Mouse (Mus musculus) stomach, embryonic 16.5 days (tissue): ENCODE results near the gene Rasgrf1. TPM values are rescaled to one million over a fixed set of nuclear protein-coding genes. Genes with fewer than 3 reads are reported as not detected.

Experiments
- ATAC-seq: fragments of 200-750 bp; cut with Nextera tagmentation; 2 replicates; pipeline ENCODE4 v1.8.0; 2017; ENCODE audit warnings: moderate number of reproducible peaks, moderate TSS enrichment; ENCODE audit not compliant: insufficient read depth, low FRiP score
- H3K27ac ChIP-seq: fragments of 300-500 bp; sonication (generic); 2 replicates; pipeline ENCODE4 v1.5.1; 2014; ENCODE audit warnings: low read length
- H3K27me3 ChIP-seq: fragments of 300-500 bp; sonication (generic); 2 replicates; pipeline ENCODE4 v1.6.1; 2014; ENCODE audit warnings: low read length, control low read depth, mixed read lengths; ENCODE audit not compliant: control insufficient read depth, insufficient read depth
- H3K36me3 ChIP-seq: fragments of 300-500 bp; sonication (generic); 2 replicates; pipeline ENCODE4 v1.6.1; 2014; ENCODE audit warnings: low read length; ENCODE audit not compliant: control insufficient read depth, insufficient read depth
- H3K4me1 ChIP-seq: fragments of 300-500 bp; sonication (generic); 2 replicates; pipeline ENCODE4 v1.6.1; 2014; ENCODE audit warnings: low read length, control low read depth, mixed read lengths; ENCODE audit not compliant: control insufficient read depth, insufficient read depth
- H3K4me2 ChIP-seq: fragments of 300-500 bp; sonication (generic); 2 replicates; pipeline ENCODE4 v1.6.1; 2014; ENCODE audit warnings: low read depth, low read length, mixed read lengths
- H3K4me3 ChIP-seq: fragments of 300-500 bp; sonication (generic); replicated peaks from 2 replicates; pipeline ENCODE4 v1.5.1; 2014; ENCODE audit warnings: mild to moderate bottlenecking, low read length
- H3K9ac ChIP-seq: fragments of 300-500 bp; sonication (generic); 2 replicates; pipeline ENCODE4 v1.6.1; 2014; ENCODE audit warnings: low read length
- H3K9me3 ChIP-seq: fragments of 300-500 bp; sonication (generic); replicated peaks from 2 replicates; pipeline ENCODE4 v1.6.1; 2016; ENCODE audit warnings: low read length, control low read depth; ENCODE audit not compliant: control insufficient read depth
- WGBS: fragments of 180-500 bp; shearing (Covaris S2); extraction: QIAGEN DNeasy Blood & Tissue Kit; methylation state at CpG from one replicate; pipeline ENCODE4 v1.1.7; 2014; 5-methylcytosine and 5-hydroxymethylcytosine counted together
- polyA plus RNA-seq: library from polyadenylated mRNA; unstranded; fragments of >200 nt; fragmentation: Nextera tagmentation; extraction: Ambion mirVana; gene quantifications from 2 replicates; pipeline ENCODE4 v1.2.1, GENCODE M21; 2015

The Rasgrf1 gene
- polyA plus RNA-seq, 1 experiment from 2014 or later: 0.48 TPM

DNA sequence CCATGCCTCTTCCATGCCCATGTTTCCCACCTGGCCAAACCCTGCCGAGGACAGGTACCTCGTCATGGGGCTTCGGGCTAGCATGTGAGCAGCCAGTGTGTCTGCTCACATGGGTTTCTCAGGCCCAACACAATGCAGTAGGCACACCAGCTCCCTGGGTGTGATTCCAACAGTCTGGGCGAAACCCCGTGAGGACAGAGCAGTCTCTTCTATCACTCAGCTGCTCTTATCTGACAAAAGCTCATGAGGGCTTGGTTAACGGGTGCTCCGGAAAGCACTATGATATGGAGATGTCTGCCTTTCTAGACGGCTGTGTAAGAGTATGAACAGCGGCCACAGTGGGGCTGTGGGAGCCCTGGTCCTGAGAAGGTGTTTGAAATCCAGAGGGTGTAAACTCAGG, 37.1 kb downstream of the Rasgrf1 start:
- WGBS: 83% methylated on average over 9 of the region's 9 CpGs
- H3K36me3 ChIP-seq: no peaks in the 10 kb centered on the region
- no peak overlapping the region for H3K4me3 ChIP-seq
- no peak overlapping the region for H3K9ac ChIP-seq
- no peak overlapping the region for H3K4me2 ChIP-seq
- no peaks in the 10 kb centered on the region for H3K4me1 ChIP-seq
- H3K27me3 ChIP-seq: no peaks in the 10 kb centered on the region
- ATAC-seq: no peak
- no peak overlapping the region for H3K27ac ChIP-seq
- H3K9me3 ChIP-seq: no peaks in the 10 kb centered on the region

DNA sequence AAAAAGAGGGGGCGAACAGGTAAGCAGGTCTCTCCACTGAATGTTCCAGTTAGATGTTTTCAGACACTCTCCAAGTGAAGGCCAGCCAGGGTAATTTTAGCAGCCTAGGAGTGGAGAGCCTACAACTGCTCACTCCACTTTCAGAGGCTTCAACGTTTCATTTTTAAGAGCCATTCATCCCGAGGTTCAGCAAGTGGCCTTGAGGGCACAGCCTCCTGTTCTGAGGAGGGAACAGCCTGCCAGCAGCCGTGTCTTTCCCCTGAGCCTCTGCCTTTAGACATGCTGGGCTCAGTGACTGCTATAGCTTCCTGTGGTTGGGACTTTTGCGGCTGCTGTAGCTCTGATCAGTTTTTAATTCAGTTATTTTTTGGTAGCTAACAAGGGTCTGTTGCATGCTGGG, 38.9 kb downstream of the Rasgrf1 start:
- WGBS: 54% methylated on average over 5 of the region's 5 CpGs
- Histone ChIP-seq H3K9ac (no peak overlapping the region), H3K4me1 (no peaks in the 10 kb centered on the region), H3K4me2 (no peak overlapping the region), H3K27ac (no peak overlapping the region), H3K4me3 (no peak overlapping the region), H3K9me3 (no peaks in the 10 kb centered on the region), H3K36me3 (no peaks in the 10 kb centered on the region), H3K27me3 (no peaks in the 10 kb centered on the region)
- ATAC-seq: no peak

DNA sequence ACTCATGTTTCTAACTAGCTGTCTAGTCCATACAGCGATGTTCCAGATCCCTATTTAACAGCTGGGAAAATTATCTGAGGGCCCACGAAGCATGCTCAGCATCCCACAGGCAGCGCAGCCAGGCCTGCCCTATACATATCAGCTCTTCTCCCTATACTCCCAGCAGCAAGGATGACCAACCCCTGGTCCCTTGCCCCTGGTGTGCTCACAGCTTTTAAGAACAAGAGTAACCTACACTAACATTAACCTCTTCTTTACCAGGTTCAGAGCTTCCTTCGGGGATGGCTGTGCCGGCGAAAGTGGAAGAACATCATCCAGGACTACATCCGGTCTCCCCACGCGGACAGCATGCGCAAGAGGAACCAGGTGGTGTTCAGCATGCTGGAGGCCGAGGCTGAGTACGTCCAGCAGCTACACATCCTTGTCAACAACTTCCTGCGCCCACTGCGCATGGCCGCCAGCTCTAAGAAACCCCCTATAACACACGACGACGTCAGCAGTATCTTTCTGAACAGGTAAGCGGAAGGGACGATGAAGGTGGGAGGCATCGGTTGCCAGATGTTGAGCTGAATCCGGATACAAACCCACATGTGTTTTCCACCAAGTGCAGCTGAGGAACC, 44.0 kb downstream of the Rasgrf1 start:
- Histone ChIP-seq H3K9me3 (no peaks in the 10 kb centered on the region), H3K4me1 (no peaks in the 10 kb centered on the region), H3K4me2 (no peak overlapping the region), H3K9ac (no peak overlapping the region), H3K27me3 (no peaks in the 10 kb centered on the region), H3K4me3 (no peak overlapping the region), H3K36me3 (no peaks in the 10 kb centered on the region), H3K27ac (no peak overlapping the region)
- whole genome bisulfite sequencing: 88% methylated on average over 22 of the region's 22 CpGs
- ATAC-seq: no peak

DNA sequence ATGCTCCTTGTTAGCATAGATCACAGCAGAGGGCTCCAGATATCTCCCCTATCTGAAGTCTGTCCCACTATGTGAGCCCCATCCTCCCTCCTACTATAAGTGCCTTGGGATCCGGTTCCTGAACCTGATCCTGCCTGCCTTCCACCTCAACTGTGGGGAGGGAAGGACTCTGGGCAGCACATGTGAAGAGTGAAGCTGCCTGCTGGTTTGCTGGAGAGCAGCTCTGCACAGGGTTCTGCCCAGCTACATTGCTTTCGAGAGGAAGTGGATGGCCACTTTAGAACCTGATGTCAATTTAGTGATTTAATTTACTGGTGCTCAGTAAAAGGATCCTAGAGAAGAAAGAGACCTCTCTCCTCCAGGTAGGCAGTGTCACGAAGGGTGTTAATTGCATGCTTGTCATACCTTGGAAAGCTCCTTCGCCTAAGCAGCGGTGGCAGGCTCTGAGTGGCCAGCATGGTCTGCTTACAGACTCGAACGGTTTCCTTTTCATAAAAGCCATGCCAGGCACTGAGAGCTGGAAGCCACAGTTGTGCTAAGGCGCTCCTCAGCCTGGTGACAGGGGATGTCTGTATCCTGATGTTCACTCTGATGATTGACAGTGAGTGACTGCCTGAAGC, 45.3 kb downstream of the Rasgrf1 start:
- WGBS: 57% methylated on average over 8 of the region's 8 CpGs
- no peaks in the 10 kb centered on the region for H3K4me1 ChIP-seq
- H3K4me3 ChIP-seq: no peak overlapping the region
- H3K9ac ChIP-seq: no peak overlapping the region
- H3K4me2 ChIP-seq: no peak overlapping the region
- ATAC-seq: no peak
- H3K27ac ChIP-seq: no peak overlapping the region
- no peaks in the 10 kb centered on the region for H3K36me3 ChIP-seq
- H3K9me3 ChIP-seq: no peaks in the 10 kb centered on the region
- H3K27me3 ChIP-seq: no peaks in the 10 kb centered on the region

DNA sequence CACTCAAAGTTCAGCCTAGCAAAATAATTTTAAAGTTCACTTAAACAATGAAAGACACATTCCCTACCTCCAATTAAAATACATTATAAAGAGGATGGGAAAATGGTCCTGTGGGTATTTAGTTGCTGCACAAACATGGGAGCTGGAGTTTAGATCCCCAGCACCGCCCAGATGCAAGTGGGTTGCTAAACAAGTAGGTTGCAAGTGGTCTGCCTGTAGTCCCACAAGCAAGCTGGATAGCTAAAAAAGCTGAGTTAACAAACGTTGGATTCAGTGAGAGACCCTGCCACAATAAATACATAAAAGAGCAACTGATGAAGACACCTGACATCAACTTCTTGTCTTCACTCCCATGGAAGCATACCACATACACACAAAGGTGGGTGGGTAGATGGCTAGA, 49.3 kb downstream of the Rasgrf1 start:
- H3K36me3 ChIP-seq: no peaks in the 10 kb centered on the region
- H3K4me1 ChIP-seq: no peaks in the 10 kb centered on the region
- no peaks in the 10 kb centered on the region for H3K9me3 ChIP-seq
- no peaks in the 10 kb centered on the region for H3K27me3 ChIP-seq
- no peak overlapping the region for H3K27ac ChIP-seq
- ATAC-seq: no peak
- H3K4me2 ChIP-seq: no peak overlapping the region
- H3K9ac ChIP-seq: no peak overlapping the region
- no peak overlapping the region for H3K4me3 ChIP-seq
- 74% methylated on average over 2 of the region's 2 CpGs for WGBS

DNA sequence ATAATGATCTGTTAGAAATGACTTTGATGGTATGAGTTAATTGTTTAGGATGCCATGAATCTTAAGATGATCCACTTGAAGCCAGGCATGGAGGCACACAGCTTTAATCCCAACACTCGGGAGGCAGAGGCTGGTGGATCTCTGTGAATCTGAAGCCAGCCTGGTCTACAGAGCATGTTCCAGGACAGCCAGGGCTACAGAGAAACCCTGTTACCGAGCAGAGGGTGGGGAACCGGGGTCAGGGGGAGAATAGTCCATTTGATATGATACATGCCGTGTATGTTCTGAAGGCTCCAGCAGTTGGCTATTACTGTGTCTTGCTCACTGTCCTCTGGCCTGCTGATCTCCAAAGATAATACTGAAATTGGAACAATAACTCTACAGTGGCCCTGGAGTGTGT, 54.4 kb downstream of the Rasgrf1 start:
- no peak overlapping the region for H3K4me2 ChIP-seq
- no peaks in the 10 kb centered on the region for H3K36me3 ChIP-seq
- no peaks in the 10 kb centered on the region for H3K27me3 ChIP-seq
- no peak overlapping the region for H3K4me3 ChIP-seq
- 75% methylated on average over 4 of the region's 4 CpGs for WGBS
- H3K9me3 ChIP-seq: no peaks in the 10 kb centered on the region
- H3K9ac ChIP-seq: no peak overlapping the region
- H3K4me1 ChIP-seq: no peaks in the 10 kb centered on the region
- H3K27ac ChIP-seq: no peak overlapping the region
- no peak for ATAC-seq

DNA sequence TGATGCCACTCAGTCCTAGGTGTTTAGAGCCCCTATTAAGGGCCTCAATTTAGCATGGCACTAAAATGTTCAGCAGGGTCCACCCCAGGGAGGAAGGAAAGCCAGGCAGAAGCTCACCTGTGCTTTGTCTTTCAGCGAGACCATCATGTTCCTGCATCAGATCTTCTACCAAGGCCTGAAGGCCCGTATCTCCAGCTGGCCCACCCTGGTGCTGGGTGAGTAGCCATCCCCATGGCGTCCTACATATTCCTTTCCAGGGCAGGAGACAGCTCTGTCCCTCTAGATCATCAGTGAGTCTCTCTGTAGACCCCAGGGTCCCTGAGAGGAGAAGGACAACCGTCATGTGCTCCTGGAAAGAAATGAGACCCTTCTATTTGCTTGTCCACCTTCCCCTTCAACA, 58.0 kb downstream of the Rasgrf1 start:
- Histone ChIP-seq H3K27ac (no peak overlapping the region), H3K9me3 (no peaks in the 10 kb centered on the region), H3K9ac (no peak overlapping the region), H3K27me3 (peaks cover 3% of the 10 kb centered on the region; the same call in 1 of the 2 replicates), H3K36me3 (no peaks in the 10 kb centered on the region), H3K4me3 (no peak overlapping the region), H3K4me2 (no peak overlapping the region), H3K4me1 (no peaks in the 10 kb centered on the region)
- no peak for ATAC-seq
- WGBS: 82% methylated on average over 4 of the region's 4 CpGs

DNA sequence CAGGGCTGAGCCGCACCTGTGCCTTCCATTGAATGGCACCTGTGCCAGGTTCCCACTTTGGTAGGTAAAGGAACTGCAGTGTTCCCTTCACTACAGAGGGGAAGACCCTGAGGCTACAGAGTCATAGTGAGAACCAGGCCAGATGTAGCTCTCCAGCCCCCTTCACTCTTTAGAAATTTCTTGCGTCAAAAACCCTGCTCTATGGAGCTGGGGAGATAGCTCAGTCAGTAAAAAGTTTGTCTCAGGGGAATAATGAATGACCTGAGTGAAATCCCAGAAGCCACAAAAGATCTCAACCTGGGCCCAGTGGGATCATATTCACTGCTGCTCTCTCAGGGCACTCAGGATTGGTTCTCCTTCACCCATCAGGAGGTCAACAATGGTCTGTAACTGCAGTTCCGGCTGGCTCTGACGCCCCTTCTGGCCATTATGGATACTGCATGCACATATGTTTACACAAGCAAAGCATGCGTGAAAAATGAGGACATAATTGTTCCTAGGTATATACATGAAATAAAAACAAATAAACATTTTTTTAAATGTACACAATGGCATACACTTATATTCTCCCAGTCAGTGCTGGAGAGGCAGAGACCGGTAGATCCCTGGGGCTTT, 59.2 kb downstream of the Rasgrf1 start:
- Histone ChIP-seq H3K9ac (no peak overlapping the region), H3K4me1 (no peaks in the 10 kb centered on the region), H3K27ac (no peak overlapping the region), H3K4me3 (no peak overlapping the region), H3K27me3 (peaks cover 4% of the 10 kb centered on the region; the same call in 1 of the 2 replicates), H3K36me3 (no peaks in the 10 kb centered on the region), H3K4me2 (no peak overlapping the region), H3K9me3 (no peaks in the 10 kb centered on the region)
- ATAC-seq: no peak
- 75% methylated on average over 6 of the region's 6 CpGs for WGBS

DNA sequence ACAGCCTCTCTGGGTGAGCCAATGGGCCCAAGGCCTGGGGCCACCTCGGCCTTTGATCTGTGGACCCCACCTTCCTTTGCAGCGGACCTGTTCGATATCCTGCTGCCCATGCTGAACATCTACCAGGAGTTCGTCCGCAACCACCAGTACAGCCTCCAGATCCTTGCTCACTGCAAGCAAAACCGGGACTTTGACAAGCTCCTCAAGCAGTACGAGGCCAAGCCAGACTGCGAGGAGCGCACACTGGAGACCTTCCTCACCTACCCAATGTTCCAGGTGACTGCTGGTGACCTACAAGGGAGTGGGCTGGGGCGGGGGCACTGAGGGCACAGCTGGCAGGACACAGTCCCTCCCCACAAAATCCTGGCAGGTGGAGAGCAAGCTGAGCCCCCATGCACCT, 60.6 kb downstream of the Rasgrf1 start:
- ATAC-seq: no peak
- no peak overlapping the region for H3K4me2 ChIP-seq
- H3K9me3 ChIP-seq: no peaks in the 10 kb centered on the region
- 92% methylated on average over 10 of the region's 10 CpGs for WGBS
- H3K9ac ChIP-seq: no peak overlapping the region
- no peaks in the 10 kb centered on the region for H3K36me3 ChIP-seq
- H3K27me3 ChIP-seq: peaks cover 4% of the 10 kb centered on the region; the same call in 1 of the 2 replicates
- no peak overlapping the region for H3K27ac ChIP-seq
- no peak overlapping the region for H3K4me3 ChIP-seq
- 0 out of 2 replicates have a peak, but pooled peaks cover 4% of the 10 kb centered on the region for H3K4me1 ChIP-seq
